Mouse (Mus musculus): ENCODE measurements around the gene Igsf21.

DNA sequence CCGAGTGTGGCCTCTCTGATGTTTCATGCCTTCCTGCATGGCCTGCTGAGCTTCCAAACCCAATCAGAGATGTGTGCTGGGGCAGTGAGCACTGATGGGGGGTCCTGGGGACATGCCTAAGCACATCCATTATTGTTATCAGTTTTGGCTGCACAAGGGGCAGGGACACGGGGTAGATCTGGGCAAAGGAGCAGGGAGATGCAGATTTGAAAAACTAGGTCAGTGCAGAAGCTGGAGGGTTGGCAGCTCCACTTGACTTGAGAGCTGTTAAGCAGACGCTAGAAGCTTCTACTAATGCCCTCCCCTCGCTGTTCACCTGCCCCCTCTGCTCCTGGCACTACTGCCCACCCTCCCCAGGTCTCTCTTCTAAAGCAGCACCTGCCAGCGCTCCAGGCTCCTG, 20.5 kb upstream of the Igsf21 start:
- TF ChIP-seq POLR2A (IDR thresholded peaks at IDR 0.05; ENCODE audit: insufficient read length, low read depth), result no peak
- TF ChIP-seq MYOD1 (IDR thresholded peaks at IDR 0.05; ENCODE audit: control insufficient read depth in 1 of 3, insufficient read length in 2 of 3, low read depth in 2 of 3), result no peak
- TF ChIP-seq POLR2AphosphoS2 (IDR thresholded peaks at IDR 0.05; ENCODE audit: insufficient read length, low read depth), result no peak
- no peak for TF ChIP-seq MAX (IDR thresholded peaks at IDR 0.05; ENCODE audit: low read depth)
- TF ChIP-seq TCF12 (IDR thresholded peaks at IDR 0.05; ENCODE audit: insufficient read depth, poor library complexity, severe bottlenecking), result no peak
- no peak for TF ChIP-seq USF1 (IDR thresholded peaks at IDR 0.05; ENCODE audit: low read depth)
- TF ChIP-seq SRF (IDR thresholded peaks at IDR 0.05; ENCODE audit: control insufficient read depth, insufficient read length, low read depth), result no peak
- TF ChIP-seq E2F4 (IDR thresholded peaks at IDR 0.05; ENCODE audit: insufficient read depth), result no peak
- no peak for TF ChIP-seq REST (IDR thresholded peaks at IDR 0.05; ENCODE audit: insufficient read depth, insufficient read length)
- TF ChIP-seq MYOG (IDR thresholded peaks at IDR 0.05; ENCODE audit: control insufficient read depth in 1 of 3, insufficient read depth in 1 of 3, insufficient read length in 2 of 3, low read depth in 2 of 3), result no peak
- TF ChIP-seq CEBPB (IDR thresholded peaks at IDR 0.05; ENCODE audit: insufficient read depth, poor library complexity, severe bottlenecking), result no peak

Measured in myocyte (in vitro differentiated cells).